ENCODE assay signal across 8 mouse cellular contexts in the genomic region with DNA sequence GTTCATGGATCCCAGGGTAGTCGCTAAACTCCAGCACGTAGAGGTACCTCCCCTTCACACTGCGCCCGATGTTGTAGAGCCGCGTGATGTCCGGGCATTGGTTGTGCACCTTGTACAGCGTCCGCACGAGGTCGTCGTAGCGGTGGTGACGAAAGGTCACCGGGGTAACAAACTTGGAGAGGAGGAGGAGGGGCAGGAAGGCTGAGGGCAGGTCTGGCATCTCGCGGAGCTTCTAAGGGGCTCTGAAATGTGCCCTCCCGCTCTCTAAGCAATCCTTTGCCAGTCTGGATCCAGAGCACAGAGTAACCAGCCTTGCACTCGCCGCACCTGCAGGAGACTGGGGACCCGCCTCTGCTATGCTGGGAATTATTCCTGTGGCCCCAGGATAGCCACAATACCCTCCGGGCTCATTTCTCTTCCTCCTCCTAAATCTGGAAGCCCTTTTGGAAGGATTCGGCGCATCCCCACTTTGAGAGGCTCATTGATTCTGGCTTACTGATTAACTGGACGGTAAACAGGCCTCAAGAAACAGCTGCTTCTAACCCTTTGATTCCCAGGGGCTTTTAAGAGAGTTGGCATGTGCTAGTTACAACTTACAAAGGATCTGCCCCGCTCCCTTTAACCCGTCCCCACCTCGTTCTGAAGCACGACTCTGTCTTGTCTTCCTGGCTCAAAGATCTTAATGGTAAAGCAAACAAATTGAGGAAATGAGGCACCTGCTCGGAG. TPM values are rescaled to one million over a fixed set of nuclear protein-coding genes. Genes with fewer than 3 reads are reported as not detected.
A peak's percentile ranks its signal among the peaks of the same experiment; 100 is the strongest.
DNase-seq lines count a peak whose midpoint lies in the region; ATAC-seq and TF ChIP-seq lines count a peak whose summit lies in the region.

A gene (minus strand): TSS at position 488 of the 726 bp plus-strand sequence.

- TF ChIP-seq CTCF in heart, postnatal 0 days (IDR thresholded peaks at IDR 0.05; ENCODE audit: low read depth) = no peak
- TF ChIP-seq CTCF in lung, embryonic 14.5 days (IDR thresholded peaks at IDR 0.05; ENCODE audit: low read depth) = peak; percentile 13; the same call in 1 of the 2 replicates

- H3K4me1 ChIP-seq in heart, postnatal 0 days (ENCODE audit: control insufficient read depth, insufficient read depth) = no peaks in the 10 kb centered on the region
- no peaks in the 10 kb centered on the region for H3K4me1 ChIP-seq in lung, embryonic 14.5 days (ENCODE audit: insufficient read depth)
- H3K4me1 ChIP-seq in stomach, embryonic 16.5 days (ENCODE audit: control insufficient read depth, insufficient read depth, low read length) = 0 out of 2 replicates have a peak, but pooled peaks cover 2% of the 10 kb centered on the region

- no peak for DNase-seq in heart, postnatal 0 days (ENCODE audit: low spot score)
- no peak for DNase-seq in heart, postnatal 4 days
- peak; percentile 81 for DNase-seq in kidney, adult 11 months
- peak; percentile 26 for DNase-seq in lung, embryonic 14.5 days
- DNase-seq in layer of hippocampus, adult 18-20 months (ENCODE audit: low spot score in 2 of 2) = no peak
- DNase-seq in Muller cell, postnatal 12 days (ENCODE audit: inconsistent ontology term) = no peak

- H3K4me2 ChIP-seq in heart, postnatal 0 days (ENCODE audit: low read depth, low read length) = peak within 1 kb of the TSS; percentile 22; the same call in 1 of the 2 replicates
- H3K4me2 ChIP-seq in lung, embryonic 14.5 days = peak within 1 kb of the TSS; percentile 54
- peak within 1 kb of the TSS; percentile 47 for H3K4me2 ChIP-seq in stomach, embryonic 16.5 days (ENCODE audit: low read depth, low read length)

- H3K27me3 ChIP-seq in heart, postnatal 0 days (ENCODE audit: control insufficient read depth, insufficient read depth, low read length) = peaks cover 3% of the 10 kb centered on the region; the same call in 1 of the 2 replicates
- no peaks in the 10 kb centered on the region for H3K27me3 ChIP-seq in lung, embryonic 14.5 days (ENCODE audit: insufficient read depth, low read length)
- H3K27me3 ChIP-seq in stomach, embryonic 16.5 days (ENCODE audit: control insufficient read depth, insufficient read depth, low read length) = no peaks in the 10 kb centered on the region

- peak; percentile 44; the same call in 1 of the 2 replicates for ATAC-seq in heart, postnatal 0 days (ENCODE audit: insufficient read depth, low read depth)
- no peak for ATAC-seq in lung, embryonic 14.5 days (ENCODE audit: insufficient read depth)
- peak; percentile 77 for ATAC-seq in stomach, embryonic 16.5 days (ENCODE audit: insufficient read depth, low FRiP score)
- no peak for ATAC-seq in monocyte, adult 5-6 weeks (replicated peaks; ENCODE audit: insufficient number of reproducible peaks, low FRiP score, low TSS enrichment, poor library complexity, severe bottlenecking)

- no peaks in the 10 kb centered on the region for H3K9me3 ChIP-seq in heart, postnatal 0 days (replicated peaks; ENCODE audit: control insufficient read depth, low read length)
- no peaks in the 10 kb centered on the region for H3K9me3 ChIP-seq in lung, embryonic 14.5 days (ENCODE audit: low read depth, low read length)
- H3K9me3 ChIP-seq in stomach, embryonic 16.5 days (replicated peaks; ENCODE audit: control insufficient read depth, low read length) = no peaks in the 10 kb centered on the region

- H3K4me3 ChIP-seq in heart, postnatal 0 days (ENCODE audit: low read depth, low read length) = no peak within 1 kb of the TSS
- H3K4me3 ChIP-seq in lung, embryonic 14.5 days (ENCODE audit: low read depth, low read length) = peak within 1 kb of the TSS; percentile 22
- H3K4me3 ChIP-seq in stomach, embryonic 16.5 days (replicated peaks; ENCODE audit: low read length) = peak within 1 kb of the TSS; percentile 40

- WGBS in heart, postnatal 0 days = 25% methylated on average over 30 of the region's 30 CpGs
- WGBS in lung, embryonic 14.5 days = 23% methylated on average over 30 of the region's 30 CpGs
- 14% methylated on average over 30 of the region's 30 CpGs for WGBS in stomach, embryonic 16.5 days

- H3K9ac ChIP-seq in heart, postnatal 0 days (replicated peaks; ENCODE audit: low read depth, low read length) = no peak within 1 kb of the TSS
- no peak within 1 kb of the TSS for H3K9ac ChIP-seq in lung, embryonic 14.5 days
- H3K9ac ChIP-seq in stomach, embryonic 16.5 days (ENCODE audit: low read length) = peak within 1 kb of the TSS; percentile 49; the same call in 1 of the 2 replicates

- no peak within 1 kb of the TSS for H3K27ac ChIP-seq in heart, postnatal 0 days (ENCODE audit: low read depth)
- H3K27ac ChIP-seq in lung, embryonic 14.5 days (ENCODE audit: low read depth) = no peak within 1 kb of the TSS
- peak within 1 kb of the TSS; percentile 58 for H3K27ac ChIP-seq in stomach, embryonic 16.5 days (ENCODE audit: low read length)

- TF ChIP-seq EP300 in heart, postnatal 0 days (IDR thresholded peaks at IDR 0.05; ENCODE audit: low read depth) = no peak

- H3K36me3 ChIP-seq in heart, postnatal 0 days (replicated peaks; ENCODE audit: control insufficient read depth, insufficient read depth, low read length) = no peaks in the 10 kb centered on the region
- no peaks in the 10 kb centered on the region for H3K36me3 ChIP-seq in lung, embryonic 14.5 days (ENCODE audit: insufficient read depth)
- H3K36me3 ChIP-seq in stomach, embryonic 16.5 days (ENCODE audit: control insufficient read depth, insufficient read depth, low read length) = no peaks in the 10 kb centered on the region

RNA-seq across cellular contexts. Expression of the gene that starts here (rescaled TPM):
- total RNA-seq in heart, postnatal 0 days (2014; rRNA removed; ENCODE audit: low replicate concordance) = not detected in 2 replicates
- polyA plus RNA-seq in heart, postnatal 0 days (2015; fragmentation: Nextera tagmentation; extraction: Ambion mirVana) = 0.12 and 0.15 TPM in 2 replicates
- total RNA-seq in heart, postnatal 4 days (2021) = not detected
- 5.4 and 7.5 TPM in 2 replicates for polyA plus RNA-seq in lung, embryonic 14.5 days (2014; fragmentation: Nextera tagmentation; extraction: Ambion mirVana)
- 56.6 and 69.2 TPM in 2 replicates for polyA plus RNA-seq in stomach, embryonic 16.5 days (2015; fragmentation: Nextera tagmentation; extraction: Ambion mirVana)
- total RNA-seq in layer of hippocampus, adult 18-20 months (2021) = under 1 TPM; 0.15 to 0.30 TPM
- 1.2 TPM in 1 of 3 replicates, not detected in the others for total RNA-seq in monocyte, adult 5-6 weeks (2017)

Comparison
In these comparisons a context has a peak if more than half of its experiments do, and no peak if none do; other contexts are left out.
1. Peak in ATAC-seq and H3K4me2 ChIP-seq in heart, postnatal 0 days; RNA of the gene not detected or under 1 TPM.
2. DNase-seq: peak in kidney, adult 11 months (single experiment) and lung, embryonic 14.5 days (single experiment); none in heart, postnatal 0 days (single experiment), heart, postnatal 4 days (single experiment), layer of hippocampus, adult 18-20 months (0 of 2) and Muller cell, postnatal 12 days (single experiment).
3. Peak in every context shown above with its lines, with median percentiles within 50 percentile points of each other: H3K4me2 ChIP-seq.